Mouse (Mus musculus) liver, adult 2 months (tissue): ENCODE results near the gene S1pr4. TPM values are rescaled to one million over a fixed set of nuclear protein-coding genes. Genes with fewer than 3 reads are reported as not detected.

Experiments
- DNase-seq: peaks from one replicate; pipeline ENCODE4 v3.0.0-alpha.2; 2011; ENCODE audit warnings: low read depth, low spot score; ENCODE audit errors: extremely low read depth
- H3K27ac ChIP-seq: fragments of 200-500 bp; replicated peaks from 2 replicates; pipeline ENCODE4 v1.5.1; 2012; ENCODE audit warnings: low read depth, mild to moderate bottlenecking, control low read depth, inconsistent platforms, low read length; ENCODE audit not compliant: insufficient read depth
- H3K27me3 ChIP-seq: fragments of 200-500 bp; 2 replicates; pipeline ENCODE4 v1.6.1; 2012; ENCODE audit warnings: mild to moderate bottlenecking, moderate library complexity, low read length, inconsistent platforms; ENCODE audit not compliant: control insufficient read depth, insufficient read depth
- H3K36me3 ChIP-seq: fragments of 200-500 bp; 2 replicates; pipeline ENCODE4 v1.6.1; 2012; ENCODE audit warnings: low read length, inconsistent platforms; ENCODE audit not compliant: control insufficient read depth, insufficient read depth
- H3K4me1 ChIP-seq: fragments of 200-500 bp; 2 replicates; pipeline ENCODE4 v1.6.1; 2011; ENCODE audit warnings: low read length; ENCODE audit not compliant: control insufficient read depth, insufficient read depth
- H3K4me3 ChIP-seq: fragments of 200-500 bp; 2 replicates; pipeline ENCODE4 v1.5.1; 2011; ENCODE audit warnings: low read depth, mild to moderate bottlenecking, control low read depth, low read length, moderate library complexity; ENCODE audit not compliant: insufficient read depth
- H3K79me2 ChIP-seq: fragments of 200-500 bp; 2 replicates; pipeline ENCODE4 v1.6.1; 2012; ENCODE audit warnings: inconsistent platforms, mild to moderate bottlenecking, low read length, moderate library complexity; ENCODE audit not compliant: control insufficient read depth, insufficient read depth
- H3K9ac ChIP-seq: fragments of 200-500 bp; 2 replicates; pipeline ENCODE4 v1.6.1; 2012; ENCODE audit warnings: low read depth, mild to moderate bottlenecking, control low read depth, inconsistent platforms, low read length
- CTCF ChIP-seq: fragments of 200-500 bp; IDR thresholded peaks from 2 replicates; pipeline ENCODE4 v1.5.1; 2011; ENCODE audit warnings: low read depth, low read length, control low read depth
- POLR2A ChIP-seq: fragments of 200-500 bp; IDR thresholded peaks from 2 replicates; pipeline ENCODE4 v1.6.1; 2011; ENCODE audit warnings: low read length, control low read depth; ENCODE audit not compliant: insufficient read depth; ENCODE audit errors: extremely low read depth
- WGBS: fragments of 180-500 bp; shearing (Covaris S2); methylation state at CpG from one replicate; pipeline ENCODE4 v1.1.7; 2018; 5-methylcytosine and 5-hydroxymethylcytosine counted together
- polyA plus RNA-seq: library from polyadenylated mRNA; depleted of rRNA; stranded (reverse); fragments of >200 nt; gene quantifications from 2 replicates; pipeline ENCODE4 v1.2.3, GENCODE M21; 2012
- total RNA-seq: library from RNA; depleted of rRNA; stranded (reverse); fragments of >200 nt; gene quantifications from 2 replicates; pipeline ENCODE4 v1.2.3, GENCODE M21; 2014

The S1pr4 gene
- total and polyA plus RNA-seq, 2 experiments: 0.28 to 1.5 TPM

- H3K27ac ChIP-seq: no peak overlapping the region
- no peak for TF ChIP-seq CTCF
- no peak for TF ChIP-seq POLR2A
- 6% methylated on average over 33 of the region's 33 CpGs for WGBS
- H3K79me2 ChIP-seq: no peaks in the 10 kb centered on the region
- DNase-seq: peak; percentile 25
- H3K4me1 ChIP-seq: no peaks in the 10 kb centered on the region
- no peak overlapping the region for H3K9ac ChIP-seq
- peaks cover 32% of the 10 kb centered on the region for H3K27me3 ChIP-seq
- H3K36me3 ChIP-seq: no peaks in the 10 kb centered on the region
- H3K4me3 ChIP-seq: no peak overlapping the region
These were observed 35.3 kb downstream of the S1pr4 start for GRCm38 (mm10) chr10:81464405-81465264.

- no peak for TF ChIP-seq POLR2A
- Histone ChIP-seq H3K4me3 (no peak overlapping the region), H3K36me3 (no peaks in the 10 kb centered on the region), H3K79me2 (no peaks in the 10 kb centered on the region), H3K27ac (no peak overlapping the region), H3K9ac (no peak overlapping the region), H3K27me3 (peaks cover 35% of the 10 kb centered on the region), H3K4me1 (no peaks in the 10 kb centered on the region)
- 49% methylated on average over 4 of the region's 4 CpGs for WGBS
- no peak for DNase-seq
These were observed 36.4 kb downstream of the S1pr4 start for GRCm38 (mm10) chr10:81463531-81463930.

- TF ChIP-seq CTCF: no peak
- TF ChIP-seq POLR2A: no peak
- H3K4me3 ChIP-seq: no peak overlapping the region
- WGBS: 82% methylated on average over 7 of the region's 7 CpGs
- no peaks in the 10 kb centered on the region for H3K36me3 ChIP-seq
- H3K27me3 ChIP-seq: peaks cover 35% of the 10 kb centered on the region
- H3K9ac ChIP-seq: no peak overlapping the region
- H3K79me2 ChIP-seq: no peaks in the 10 kb centered on the region
- DNase-seq: no peak
- no peaks in the 10 kb centered on the region for H3K4me1 ChIP-seq
- no peak overlapping the region for H3K27ac ChIP-seq
These were observed 37.0 kb downstream of the S1pr4 start for GRCm38 (mm10) chr10:81462917-81463316.

- peaks cover 35% of the 10 kb centered on the region for H3K27me3 ChIP-seq
- H3K36me3 ChIP-seq: no peaks in the 10 kb centered on the region
- no peak overlapping the region for H3K4me3 ChIP-seq
- no peak overlapping the region for H3K9ac ChIP-seq
- no peaks in the 10 kb centered on the region for H3K4me1 ChIP-seq
- 40% methylated on average over 7 of the region's 7 CpGs for WGBS
- H3K27ac ChIP-seq: no peak overlapping the region
- TF ChIP-seq CTCF (no peak), POLR2A (no peak)
- no peaks in the 10 kb centered on the region for H3K79me2 ChIP-seq
- no peak for DNase-seq
These were observed 37.5 kb downstream of the S1pr4 start for GRCm38 (mm10) chr10:81462415-81462804.

GRCm38 (mm10) chr10:81461673-81462414 is 38.1 kb downstream of the S1pr4 start:
- Histone ChIP-seq H3K4me3 (no peak overlapping the region), H3K9ac (no peak overlapping the region), H3K27me3 (peaks cover 30% of the 10 kb centered on the region), H3K79me2 (no peaks in the 10 kb centered on the region), H3K4me1 (no peaks in the 10 kb centered on the region), H3K36me3 (no peaks in the 10 kb centered on the region), H3K27ac (no peak overlapping the region)
- TF ChIP-seq CTCF: no peak
- no peak for TF ChIP-seq POLR2A
- DNase-seq: no peak
- 12% methylated on average over 16 of the region's 16 CpGs for WGBS
